Mouse (Mus musculus): ENCODE results near the gene Bmp4.

Bmp4 gene

DNA sequence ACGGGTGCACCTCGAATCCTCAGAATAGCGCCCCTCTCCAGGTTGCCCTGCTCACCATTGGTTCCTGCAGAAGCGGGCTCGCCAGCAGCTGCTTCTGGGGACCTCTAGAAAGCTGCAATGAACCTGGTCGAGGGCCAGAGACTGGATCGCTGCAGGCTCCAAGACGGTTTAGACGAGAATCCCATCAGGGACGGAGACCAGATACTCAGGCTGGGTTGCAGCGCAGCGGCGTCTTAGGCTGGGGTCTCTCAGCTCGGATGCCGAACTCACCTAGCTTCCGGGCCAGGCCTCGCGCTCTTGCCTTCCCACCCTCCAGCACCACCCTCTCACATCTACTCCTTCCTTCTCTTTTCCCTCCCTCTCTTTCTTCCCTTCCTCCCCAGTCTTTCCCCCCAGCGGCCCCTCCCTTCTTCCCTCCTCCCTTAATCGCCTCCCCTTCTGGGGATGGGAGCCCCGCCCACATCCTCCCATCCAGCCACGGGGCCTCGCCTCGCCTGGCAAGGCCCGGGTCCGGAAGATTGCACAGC, at the start of gene Bmp4:
TSS of gene Bmp4 (minus strand) at position 421 of the 527 bp plus-strand sequence.
- no peak for DNase-seq

DNA sequence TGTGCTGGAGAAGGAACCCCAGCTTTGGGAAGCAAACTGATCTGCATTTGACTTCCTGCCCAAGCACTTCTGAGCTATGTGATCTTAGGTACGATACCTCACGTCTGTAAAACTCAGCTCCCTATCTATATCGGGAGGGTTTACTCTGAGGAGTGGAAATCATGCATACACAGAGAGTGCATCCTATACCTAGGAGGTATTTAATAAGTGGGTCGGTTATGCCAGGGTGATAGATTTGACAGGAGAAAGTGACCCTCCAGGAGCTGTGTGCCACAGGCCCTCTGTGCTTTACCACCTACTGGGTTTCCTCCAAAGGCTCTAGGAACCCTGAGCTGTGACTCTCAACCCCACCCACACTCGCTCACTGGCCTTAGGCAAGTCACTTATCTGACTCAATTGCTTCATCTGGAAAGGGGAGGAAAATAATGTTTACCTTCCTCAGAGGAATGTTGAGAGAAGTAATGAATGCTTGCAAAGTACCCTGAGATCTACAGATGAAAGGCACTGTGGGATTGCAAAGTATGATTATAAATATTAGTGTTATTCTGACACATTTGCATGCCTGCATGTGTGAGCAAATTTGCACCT, 49.1 kb upstream of the Bmp4 start:
- no peak for DNase-seq

DNA sequence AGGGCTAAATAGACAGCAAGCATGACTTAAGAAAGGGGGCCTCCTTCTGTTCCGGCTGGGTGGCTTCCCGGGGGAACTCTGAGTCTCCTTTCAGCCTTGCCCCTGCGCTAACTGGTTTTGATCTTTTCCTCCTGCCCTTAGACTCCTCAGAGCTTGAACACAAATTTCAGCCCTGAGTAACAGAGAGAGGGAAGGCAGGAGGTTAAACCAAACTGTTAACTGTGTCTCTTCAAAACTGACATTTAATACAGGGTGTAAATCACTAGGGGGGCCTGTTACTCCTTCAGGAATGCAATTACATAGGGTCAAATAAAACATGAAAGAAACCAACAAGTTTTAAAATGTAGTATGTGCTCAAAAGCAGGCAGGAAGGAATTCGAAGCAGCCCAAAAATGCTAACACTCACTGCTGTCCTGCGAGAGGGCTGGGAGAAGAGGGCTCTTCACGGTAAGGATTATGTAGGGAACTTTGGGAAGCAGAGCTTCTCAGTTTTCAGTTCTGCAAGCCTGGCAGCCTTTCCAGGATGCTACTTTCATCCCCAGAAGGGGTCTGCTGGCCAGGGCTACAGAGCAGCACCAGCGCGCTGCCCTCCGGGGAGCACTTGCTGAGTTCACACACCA, 46.1 kb upstream of the Bmp4 start:
- DNase-seq, result no peak

DNA sequence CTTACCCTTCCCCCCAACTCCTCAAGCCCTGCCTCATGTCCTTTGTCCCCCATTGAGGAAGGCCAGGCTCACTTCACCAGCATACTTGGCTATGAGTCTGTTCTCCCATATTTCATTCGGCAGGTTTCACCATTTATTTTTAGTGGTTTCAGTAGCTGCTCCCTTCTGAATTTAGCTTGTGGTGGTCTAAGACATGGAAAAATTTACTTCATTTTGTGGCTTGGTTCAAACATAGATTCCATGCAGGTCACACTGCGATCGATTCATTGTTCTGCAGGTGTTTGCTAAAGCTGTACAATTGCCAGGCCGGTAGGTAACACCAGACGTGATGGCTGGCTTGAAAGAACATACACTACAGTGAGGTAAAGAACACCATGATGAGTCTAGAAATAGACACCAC, 39.8 kb upstream of the Bmp4 start:
- DNase-seq, result no peak

DNA sequence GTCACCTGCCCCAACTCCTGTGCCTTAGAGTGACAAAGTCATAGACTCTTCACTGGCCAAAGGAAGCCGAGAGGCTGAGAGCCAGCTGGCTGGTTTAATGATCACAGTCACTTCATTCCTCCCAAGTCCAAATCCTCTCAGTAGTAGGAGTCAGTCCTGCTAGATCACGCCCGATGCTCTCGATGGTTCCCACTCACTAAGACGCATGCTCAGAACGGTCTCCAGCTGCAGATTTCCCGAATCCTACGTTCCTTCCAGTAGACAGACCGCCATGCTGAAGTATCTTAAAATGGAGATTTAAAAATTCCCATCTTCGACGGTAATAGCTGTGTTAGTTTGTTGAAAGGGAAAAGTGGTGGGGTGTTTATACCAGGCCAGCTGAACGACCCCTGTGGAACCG, 36.8 kb upstream of the Bmp4 start:
- DNase-seq, result no peak

DNA sequence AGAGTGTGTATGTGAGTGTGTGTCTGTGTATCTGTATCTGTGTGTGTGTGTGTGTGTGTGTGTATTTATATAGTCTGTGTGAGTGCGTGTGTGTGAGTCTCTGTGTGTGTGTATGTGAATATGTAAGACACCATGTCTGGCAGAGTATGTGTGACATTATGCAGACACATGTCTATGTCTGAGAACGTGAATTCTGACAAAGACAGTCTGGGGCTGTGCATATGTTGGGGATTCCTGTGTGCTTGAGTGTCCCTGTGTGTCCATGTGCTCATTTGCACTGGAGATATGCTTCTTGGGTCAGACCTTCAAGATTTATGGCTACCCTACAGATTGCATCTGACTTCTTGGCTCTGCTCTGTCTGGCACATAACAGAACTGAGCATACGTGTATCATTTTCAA, 31.4 kb upstream of the Bmp4 start:
- no peak for DNase-seq

DNA sequence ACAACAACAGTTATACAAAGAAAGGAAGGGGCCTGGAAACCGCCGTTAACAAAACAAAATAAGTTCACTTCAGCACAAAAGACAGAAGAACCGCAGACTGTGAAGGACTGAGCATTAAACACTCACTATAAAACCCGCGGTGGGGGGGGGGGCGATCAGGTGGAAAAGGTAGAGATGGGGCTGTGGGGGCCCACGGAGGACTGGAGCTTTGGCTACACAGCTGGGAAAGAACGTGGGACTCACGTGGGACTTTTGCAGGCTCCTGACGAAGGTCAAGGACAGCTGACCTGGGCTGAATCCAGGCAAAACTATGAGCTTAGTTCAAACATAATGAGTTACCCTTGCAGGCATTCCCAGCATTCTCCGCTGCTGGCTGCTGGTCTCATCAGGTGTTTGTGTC, 28.8 kb upstream of the Bmp4 start:
- DNase-seq, result no peak

DNA sequence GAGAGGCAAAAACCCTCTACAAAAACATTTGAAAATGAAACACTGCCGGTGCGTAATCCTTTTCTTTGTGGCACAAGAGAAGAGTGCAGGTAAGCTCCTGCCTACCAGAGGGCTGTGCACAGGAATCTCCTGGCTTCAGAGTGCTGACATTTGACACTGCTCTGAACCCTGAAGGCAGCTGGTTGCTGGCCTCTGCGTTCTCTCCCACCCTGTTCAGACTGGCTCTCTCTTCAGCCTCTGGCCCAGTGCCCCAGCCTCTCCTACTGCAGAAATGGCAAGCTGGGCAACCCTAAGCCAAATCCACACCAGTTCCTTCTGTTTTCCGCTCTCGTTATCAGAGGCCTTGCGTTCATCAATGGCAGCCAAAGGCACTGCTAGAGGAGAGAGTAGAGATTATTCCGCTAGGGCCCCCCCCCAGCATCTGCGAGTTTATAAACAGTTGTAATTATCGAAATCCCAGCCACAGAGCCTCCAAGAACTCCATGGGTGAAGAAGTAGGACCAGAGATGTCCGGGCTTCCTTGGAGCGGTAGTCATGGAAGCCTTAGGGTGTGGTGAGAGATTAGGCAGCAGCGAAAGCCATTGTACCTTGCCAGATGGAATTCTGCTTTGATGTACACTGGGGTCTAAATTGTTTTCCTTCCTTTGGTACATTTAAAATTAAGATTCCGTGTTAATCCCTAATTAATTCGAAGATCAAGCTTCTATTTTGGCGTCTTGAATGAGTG, 28.1 kb upstream of the Bmp4 start:
- no peak for DNase-seq

DNA sequence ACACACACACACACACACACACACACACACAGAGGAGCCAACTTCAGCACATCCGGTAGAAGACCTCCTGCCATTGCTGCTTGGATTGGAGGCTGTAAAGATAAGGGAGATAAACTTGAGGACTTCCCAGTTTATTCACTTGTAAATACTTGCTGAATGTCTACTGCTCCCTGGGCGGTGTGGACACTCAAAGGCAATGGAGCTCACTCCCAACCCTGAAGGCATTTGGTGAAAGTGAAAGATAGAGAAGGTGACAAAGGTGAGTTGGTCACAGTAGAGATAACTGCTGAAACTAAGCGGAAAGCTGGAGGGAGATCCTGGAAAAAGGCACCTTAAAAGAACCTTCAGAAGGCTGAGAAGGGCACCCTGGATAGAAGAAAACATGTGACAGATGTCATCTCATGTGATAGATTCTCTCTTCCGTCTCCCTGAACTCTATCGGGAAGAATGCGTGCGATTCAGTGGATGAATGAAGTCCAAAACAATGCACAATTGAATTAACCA, 22.1 kb upstream of the Bmp4 start:
- DNase-seq, result no peak

DNA sequence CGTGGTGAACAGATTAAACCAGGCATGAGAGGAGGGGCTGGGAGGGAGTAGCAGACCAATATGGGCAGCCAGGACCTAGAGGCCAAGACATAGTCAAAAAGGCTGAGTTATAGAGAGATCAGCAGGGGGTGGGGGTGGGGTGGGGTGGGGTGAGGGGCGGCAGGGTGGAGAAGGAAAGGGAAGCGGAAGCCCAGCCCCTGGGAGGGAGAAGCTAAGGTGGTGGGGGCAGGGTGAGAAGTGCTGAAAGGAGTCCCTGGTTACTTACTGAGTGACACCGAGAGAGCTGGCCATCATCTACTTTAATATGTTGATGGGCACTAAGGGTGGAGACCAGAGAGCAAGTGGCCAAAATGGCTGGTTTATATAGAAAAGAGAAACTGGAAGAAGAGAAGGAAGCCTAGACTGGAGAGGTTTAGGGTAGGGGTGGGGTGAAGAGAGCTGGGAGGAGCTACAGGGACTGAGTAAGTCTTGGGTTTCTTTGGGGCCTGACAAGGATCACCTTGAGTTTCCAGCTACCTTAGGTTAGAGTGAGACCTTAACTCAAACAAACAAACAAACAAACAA, 20.2 kb upstream of the Bmp4 start:
- no peak for DNase-seq

DNA sequence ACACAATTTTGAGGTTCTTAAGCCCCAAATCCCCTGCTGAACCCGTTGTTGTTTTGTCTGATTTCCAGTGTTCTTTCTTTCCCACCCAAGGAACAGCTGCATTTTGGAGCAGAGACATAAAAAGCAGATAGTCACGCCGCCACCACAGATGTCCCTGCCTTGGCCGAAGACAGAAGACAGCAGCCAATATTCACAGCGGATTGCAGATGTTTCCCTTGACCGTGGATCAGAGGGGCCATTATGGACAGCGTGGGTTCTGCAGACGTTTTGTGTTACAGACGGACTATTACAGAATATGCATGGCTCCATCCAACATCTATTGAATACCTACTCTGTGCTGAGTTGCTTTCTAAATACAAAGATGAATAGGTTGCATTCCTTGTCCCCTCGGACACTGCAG, 18.5 kb upstream of the Bmp4 start:
- no peak for DNase-seq

DNA sequence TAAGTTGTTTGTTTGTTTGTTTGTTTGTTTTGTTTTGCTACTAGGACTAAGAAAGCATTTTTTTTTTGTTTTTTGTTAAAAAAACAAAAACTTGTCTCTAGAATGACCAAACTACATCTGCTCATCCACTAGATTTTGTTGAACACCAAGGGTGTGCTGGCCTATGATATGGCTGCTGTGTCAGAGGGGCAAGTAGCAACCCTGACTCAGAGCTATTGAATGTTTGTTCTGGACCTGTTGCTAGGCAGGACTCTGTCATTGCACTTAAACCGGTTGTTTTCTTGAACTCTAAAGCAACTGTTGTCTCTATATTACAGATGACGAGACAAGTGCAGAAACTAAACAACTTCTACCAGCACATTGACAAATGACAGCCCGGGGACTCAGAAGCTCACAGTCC, 17.9 kb upstream of the Bmp4 start:
- no peak for DNase-seq

DNA sequence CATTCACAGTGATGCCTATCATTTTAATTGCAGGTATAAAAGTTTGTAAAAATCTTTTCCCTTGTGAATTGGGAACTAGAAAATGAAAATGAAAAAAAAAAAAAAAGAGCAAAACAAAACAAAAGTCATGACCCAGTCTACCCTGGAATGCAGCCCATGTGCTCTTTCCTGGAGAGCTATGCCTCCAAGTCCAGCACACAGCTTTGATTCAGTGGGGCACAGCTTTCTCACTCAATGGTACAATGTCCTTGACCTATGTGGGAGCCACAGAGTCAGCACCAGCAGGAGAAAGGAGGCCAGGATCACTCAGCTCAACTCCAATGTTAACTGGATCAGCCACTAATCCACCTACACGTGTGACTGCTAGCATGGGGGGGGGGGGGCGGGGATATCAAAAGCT, 9.5 kb upstream of the Bmp4 start:
- no peak for DNase-seq

DNA sequence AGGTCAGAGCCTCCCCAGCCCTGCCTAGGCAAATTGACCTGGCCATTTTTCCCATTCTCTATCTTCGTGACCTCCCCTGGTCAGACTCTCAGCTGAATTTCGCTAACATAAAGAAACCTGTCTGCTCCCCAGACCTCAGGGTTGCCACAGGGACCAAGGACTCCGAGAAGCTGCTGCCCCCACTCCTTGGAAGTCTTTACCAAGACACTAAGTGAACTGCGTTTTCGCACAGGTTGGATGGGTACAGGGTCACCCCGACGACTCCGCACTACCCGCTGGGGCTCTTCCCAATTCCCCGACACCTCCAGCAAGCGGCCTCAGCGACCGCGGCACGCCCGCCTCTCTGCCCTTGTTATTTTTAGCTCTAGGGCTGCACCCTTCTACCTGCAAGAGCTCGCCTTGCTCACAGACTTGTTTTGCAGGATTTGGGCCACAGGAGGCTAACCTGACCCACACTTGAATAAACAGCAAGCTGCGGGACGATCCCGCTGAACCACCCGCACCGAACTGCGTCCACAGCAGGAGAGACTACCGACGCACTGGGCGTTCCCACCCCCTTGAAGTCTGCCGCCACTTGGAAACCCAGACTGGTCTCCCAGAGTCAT, 7.7 kb upstream of the Bmp4 start:
- DNase-seq, result no peak

DNA sequence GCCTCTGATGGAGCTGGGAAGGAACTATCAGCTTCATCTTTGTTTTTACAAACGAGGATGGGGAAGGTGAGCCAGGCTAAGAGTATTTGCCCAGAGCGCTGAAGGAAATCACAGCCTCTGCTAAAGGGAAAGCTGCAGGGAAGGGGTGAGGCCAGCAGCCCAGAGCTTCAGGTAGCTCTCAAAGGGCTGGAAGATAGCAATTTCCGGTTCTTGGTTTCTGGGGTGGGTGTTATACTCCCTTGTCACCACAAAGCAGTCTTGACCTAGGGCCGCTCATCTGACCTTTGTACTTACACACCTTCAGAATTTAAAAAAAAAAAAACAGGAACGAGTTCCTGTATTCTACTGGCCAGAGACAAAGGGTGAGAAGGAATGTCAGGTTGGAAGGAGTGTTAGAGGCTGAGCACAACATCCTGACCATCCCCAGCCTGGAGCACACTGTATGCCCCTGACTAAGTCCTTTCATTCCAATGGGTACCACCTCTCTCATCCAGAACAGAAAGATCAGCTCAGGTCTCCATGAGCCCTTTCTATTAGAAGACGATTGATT, 1.2 kb upstream of the Bmp4 start:
- DNase-seq, result no peak

DNA sequence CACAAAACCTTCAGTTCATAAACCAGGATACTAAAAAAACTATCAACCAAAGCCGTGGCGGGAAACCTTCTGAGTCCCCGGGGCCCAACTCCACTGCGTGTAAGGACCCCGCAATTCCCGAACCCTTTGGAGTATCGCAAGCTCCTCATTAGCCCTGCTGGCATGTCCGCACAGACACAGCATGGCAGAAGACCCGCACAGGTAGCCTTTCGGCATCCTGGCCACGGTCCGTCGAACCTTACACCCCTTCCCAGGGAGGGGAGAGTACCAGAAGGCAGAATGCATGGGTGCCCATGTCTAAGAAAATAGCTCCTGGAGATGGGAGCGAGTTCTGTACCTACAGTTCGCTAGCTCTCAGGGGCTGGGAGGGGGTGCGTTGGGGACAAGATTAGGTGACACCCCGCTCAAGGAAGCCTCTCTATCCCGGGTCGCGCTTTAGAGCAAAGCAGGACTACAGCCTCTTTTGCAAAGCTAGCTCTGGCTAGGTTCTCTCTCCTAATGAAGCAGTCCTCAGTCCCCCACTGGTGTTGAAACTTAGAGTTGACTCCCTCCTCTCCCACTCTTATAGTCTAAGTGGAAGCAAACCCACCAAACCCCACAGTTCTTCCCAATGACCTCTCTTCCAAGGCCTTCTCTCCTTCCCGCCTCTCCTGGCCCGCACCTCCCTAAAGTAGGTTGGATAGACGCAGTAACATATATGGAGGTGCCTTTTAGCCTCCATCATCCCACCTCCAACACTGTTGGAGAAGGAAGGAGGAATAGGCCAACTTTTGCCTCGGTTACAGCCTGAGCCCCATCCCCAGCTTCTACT, 826 bp downstream of the Bmp4 start:
- no peak for DNase-seq

DNA sequence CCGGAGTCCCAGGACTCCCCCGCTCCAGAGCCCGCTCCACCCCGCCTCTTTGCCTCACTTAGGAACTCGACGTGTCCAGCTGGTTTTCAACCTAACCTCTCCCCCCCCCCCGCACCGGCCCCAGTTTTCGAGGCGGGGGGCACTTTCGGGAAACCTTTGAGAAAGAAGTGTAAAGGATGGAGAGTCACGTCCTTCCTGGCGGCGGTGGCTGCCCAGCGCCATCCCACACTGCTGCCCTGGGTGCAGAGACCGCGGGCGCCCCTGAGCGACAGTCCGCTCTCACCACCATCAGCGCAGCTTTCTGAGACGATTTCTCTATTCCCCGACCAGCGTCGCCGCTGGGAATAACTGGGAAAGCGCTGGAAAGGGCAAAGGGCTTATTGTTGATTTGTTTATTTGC, 1.8 kb downstream of the Bmp4 start:
- no peak for DNase-seq

DNA sequence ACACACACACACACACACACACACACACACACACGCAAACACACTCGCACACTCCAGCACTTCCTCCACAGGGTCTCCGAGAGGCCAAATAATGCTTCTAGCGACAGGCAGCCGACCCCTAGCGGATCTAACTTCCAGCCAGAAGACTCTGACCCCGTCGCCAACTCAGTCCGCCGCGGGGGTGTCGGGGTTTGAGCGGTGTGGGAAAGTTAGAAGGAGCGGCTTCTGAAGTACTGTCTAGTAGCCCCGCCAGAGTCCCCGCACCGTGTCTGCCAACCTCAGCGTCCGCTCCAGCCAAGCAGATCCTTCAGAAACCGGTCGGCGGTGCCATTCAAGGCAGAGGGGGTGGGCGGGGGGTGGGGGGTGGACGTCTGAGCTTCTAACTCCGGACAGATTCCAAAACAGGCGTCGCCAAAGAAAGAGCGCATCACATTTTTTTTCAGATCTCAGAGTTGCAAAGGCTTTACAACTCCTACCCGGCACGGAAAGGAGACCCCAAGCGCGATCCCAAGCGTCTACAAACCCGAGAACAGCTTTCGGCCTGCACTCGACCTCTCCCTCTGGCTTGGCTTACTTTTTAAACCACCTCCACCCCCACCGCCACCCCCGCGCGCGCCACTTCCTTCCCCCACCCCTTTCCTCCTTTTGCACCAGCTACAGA, 2.5 kb downstream of the Bmp4 start:
- no peak for DNase-seq

DNA sequence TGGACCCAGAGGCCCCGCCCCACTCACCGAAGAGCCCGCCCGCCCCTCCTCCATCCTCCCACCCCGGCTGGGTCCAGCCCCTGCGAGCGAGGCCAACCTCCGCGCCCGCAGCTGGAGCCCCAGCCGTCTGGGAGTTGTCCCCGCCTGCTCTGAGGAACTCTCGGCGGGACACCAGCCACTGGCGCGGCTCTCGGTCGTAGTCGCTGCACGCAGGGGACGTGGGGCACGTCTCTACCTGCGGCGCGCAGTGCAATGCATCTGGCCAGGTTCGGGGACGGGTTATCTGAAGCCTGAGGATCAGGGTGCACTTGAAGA, 3.2 kb downstream of the Bmp4 start:
- no peak for DNase-seq

DNA sequence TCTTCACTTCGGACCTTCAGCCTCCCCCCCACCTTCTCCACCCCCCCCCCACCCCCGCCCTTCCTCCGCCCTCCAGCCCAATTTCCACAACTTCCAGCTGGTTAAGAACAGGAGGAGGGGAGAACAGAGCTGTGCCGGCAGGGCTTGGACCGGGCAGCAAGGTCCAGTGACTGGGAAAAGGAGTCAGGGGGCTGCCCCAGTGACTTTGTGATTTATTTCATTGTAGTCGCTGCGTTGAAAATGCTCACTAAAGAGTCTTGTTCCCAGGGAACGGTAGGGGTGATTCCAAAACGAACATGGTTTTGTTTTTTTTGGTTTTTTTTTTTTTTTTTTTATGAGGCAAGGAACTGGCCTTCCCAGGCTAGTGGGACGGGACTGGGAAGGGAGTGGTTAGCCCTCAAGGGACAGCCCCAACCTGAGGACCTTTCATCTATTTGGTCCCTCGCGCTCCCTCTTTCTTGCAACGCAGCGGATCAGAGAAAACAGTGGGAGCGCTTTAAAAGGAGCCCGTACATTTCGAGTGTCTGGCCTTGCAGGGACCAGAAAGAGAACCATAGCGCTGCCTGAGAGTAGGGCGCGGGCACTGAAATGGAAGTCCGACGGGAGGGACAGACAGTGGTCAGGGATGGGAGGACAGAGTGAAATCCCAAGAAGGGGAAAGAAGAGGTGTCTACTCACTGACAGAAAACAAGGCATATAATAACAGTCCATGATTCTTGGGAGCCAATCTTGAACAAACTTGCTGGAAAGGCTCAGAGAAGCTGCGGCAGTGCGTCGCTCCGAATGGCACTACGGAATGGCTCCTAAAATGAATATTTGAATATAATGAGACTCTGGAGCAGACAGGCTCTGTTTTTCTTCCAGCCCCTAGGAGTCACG, 3.8 kb downstream of the Bmp4 start:
- DNase-seq, result no peak
